Mouse (Mus musculus): ENCODE data around the gene Ctsw. TPM values are rescaled to one million over a fixed set of nuclear protein-coding genes. Genes with fewer than 3 reads are reported as not detected.

Gene Ctsw
- total RNA-seq, 2 experiments from 2014 or later: 1.3 to 2.1 TPM

Other genes with a start within 250 kb of the Ctsw start
- 10 to 100 TPM; 90.7 to 92.6 TPM for gene Pacs1, start 195.4 kb downstream of the Ctsw start, total RNA-seq (2021)
- gene Sf3b2, start 173.1 kb downstream of the Ctsw start, total RNA-seq (2021): 100 to 1,000 TPM; 188 to 203 TPM
- 10 to 100 TPM; 60.0 to 60.3 TPM for gene Gal3st3, start 170.2 kb downstream of the Ctsw start, total RNA-seq (2021)
- gene Catsper1, start 132.8 kb downstream of the Ctsw start, total RNA-seq (2021): not detected
- gene Cst6, start 118.9 kb downstream of the Ctsw start, total RNA-seq (2021): 10 to 100 TPM in 1 of 2 experiments, 1 to 10 TPM in 1; 6.9 to 10.4 TPM
- gene Eif1ad, start 101.8 kb downstream of the Ctsw start, total RNA-seq (2021): 10 to 100 TPM; 23.0 to 25.8 TPM
- 100 to 1,000 TPM; 176 to 194 TPM for gene Banf1, start 101.3 kb downstream of the Ctsw start, total RNA-seq (2021)
- 100 to 1,000 TPM in 1 of 2 experiments, 10 to 100 TPM in 1; 84.2 to 101 TPM for gene Sart1, start 79.8 kb downstream of the Ctsw start, total RNA-seq (2021)
- gene Tsga10ip, start 66.0 kb downstream of the Ctsw start, total RNA-seq (2021): not detected
- 100 to 1,000 TPM; 256 to 263 TPM for gene Drap1, start 43.5 kb downstream of the Ctsw start, total RNA-seq (2021)
- 10 to 100 TPM; 49.9 to 51.7 TPM for gene AI837181, start 43.4 kb downstream of the Ctsw start, total RNA-seq (2021)
- not detected for gene Fosl1, start 21.0 kb downstream of the Ctsw start, total RNA-seq (2021)
- gene Ccdc85b, start 10.6 kb downstream of the Ctsw start, total RNA-seq (2021): 10 to 100 TPM; 20.8 to 21.6 TPM
- gene Fibp, start 7.9 kb downstream of the Ctsw start, total RNA-seq (2021): 100 to 1,000 TPM; 124 to 139 TPM
- gene Efemp2, start 5.4 kb upstream of the Ctsw start, total RNA-seq (2021): 10 to 100 TPM; 23.7 to 25.4 TPM
- 10 to 100 TPM; 40.2 to 43.7 TPM for gene Mus81, start 19.9 kb upstream of the Ctsw start, total RNA-seq (2021)
- 1,000 to 10,000 TPM; 2,142 to 2,227 TPM for gene Cfl1, start 21.9 kb upstream of the Ctsw start, total RNA-seq (2021)
- 1 to 10 TPM; 9.3 to 9.6 TPM for gene 1700020D05Rik, start 35.3 kb upstream of the Ctsw start, total RNA-seq (2021)
- gene Snx32, start 42.0 kb upstream of the Ctsw start, total RNA-seq (2021): 10 to 100 TPM; 64.8 to 67.7 TPM
- not detected for gene Ovol1, start 92.1 kb upstream of the Ctsw start, total RNA-seq (2021)
- 10 to 100 TPM; 11.6 to 12.2 TPM for gene Ap5b1, start 99.5 kb upstream of the Ctsw start, total RNA-seq (2021)
- gene Rnaseh2c, start 133.4 kb upstream of the Ctsw start, total RNA-seq (2021): 10 to 100 TPM; 47.3 to 49.7 TPM
- 10 to 100 TPM; 84.6 to 98.4 TPM for gene Kat5, start 141.7 kb upstream of the Ctsw start, total RNA-seq (2021)
- gene Rela, start 169.0 kb upstream of the Ctsw start, total RNA-seq (2021): 10 to 100 TPM; 29.6 to 34.8 TPM
- 10 to 100 TPM; 31.1 to 33.3 TPM for gene Sipa1, start 195.2 kb upstream of the Ctsw start, total RNA-seq (2021)
- gene Map3k11, start 220.2 kb upstream of the Ctsw start, total RNA-seq (2021): 10 to 100 TPM; 14.3 to 14.6 TPM
- 10 to 100 TPM; 87.7 to 91.7 TPM for gene Pcnx3, start 220.4 kb upstream of the Ctsw start, total RNA-seq (2021)
- gene Kcnk7, start 235.9 kb upstream of the Ctsw start, total RNA-seq (2021): not detected